Mouse (Mus musculus) cerebellum, postnatal 36 days (tissue): ENCODE results near the gene H2-T23.
A peak's percentile ranks its signal among the peaks of the same experiment; 100 is the strongest.
"Not testable (repeated sequence)": the region's sequence is repeated elsewhere in the genome, so short reads cannot be mapped to it uniquely, and the experiment has no call there.

Experiments used
- DNase-seq, 2 experiments: peaks; one replicate each; pipeline ENCODE4 v3.0.0; 2021 to 2022; ENCODE audit warnings: mixed read lengths in 2 of 2

Gene H2-T23

DNA sequence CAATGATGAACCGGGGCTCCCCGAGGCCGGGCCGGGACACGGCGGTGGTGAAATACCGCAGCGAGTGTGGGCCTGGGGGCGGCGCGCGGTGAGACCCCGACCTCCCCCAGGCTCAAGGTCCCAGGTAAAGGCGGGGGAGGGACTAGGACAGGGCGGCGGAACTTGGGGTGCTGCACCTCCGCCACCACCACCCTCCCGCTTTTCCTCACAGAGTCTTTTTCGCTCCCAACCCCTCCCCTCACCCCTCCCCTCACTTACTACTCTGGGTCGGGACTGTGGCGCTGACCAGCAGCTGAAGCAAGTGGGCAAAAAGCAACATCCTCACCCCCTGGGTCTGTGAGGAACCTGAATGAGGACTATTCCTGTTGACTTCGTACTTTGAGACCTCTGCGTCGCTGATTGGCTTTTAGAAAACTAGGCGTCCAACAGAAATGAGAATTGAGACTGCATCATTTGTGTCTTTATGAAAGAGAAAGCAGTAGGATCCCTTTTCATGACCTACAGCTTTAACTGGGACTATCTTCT lies at the start of gene H2-T23:
Gene H2-T23 (minus strand): TSS at position 505 of the 525 bp plus-strand sequence.
- not testable (repeated sequence) for DNase-seq

DNA sequence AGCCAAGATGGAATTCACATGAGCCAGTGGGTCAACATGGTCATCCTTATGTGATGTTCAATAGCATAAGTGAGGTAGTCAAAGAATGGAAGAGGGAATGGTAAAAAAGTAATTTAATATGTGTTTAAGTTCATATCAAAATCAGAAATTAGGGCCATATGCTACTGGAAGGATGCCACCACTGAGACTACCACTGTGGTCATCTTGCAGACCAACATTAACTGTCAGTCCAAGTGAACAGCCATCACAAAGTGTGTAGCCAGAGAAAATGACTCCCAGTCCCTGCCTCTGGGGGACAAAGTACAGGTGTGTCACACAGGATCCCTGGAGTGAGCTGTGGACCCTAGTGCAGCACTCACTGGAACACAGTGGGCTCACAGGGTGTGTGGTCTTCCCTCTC lies 49.2 kb upstream of the H2-T23 start:
- DNase-seq, result not testable (repeated sequence)

DNA sequence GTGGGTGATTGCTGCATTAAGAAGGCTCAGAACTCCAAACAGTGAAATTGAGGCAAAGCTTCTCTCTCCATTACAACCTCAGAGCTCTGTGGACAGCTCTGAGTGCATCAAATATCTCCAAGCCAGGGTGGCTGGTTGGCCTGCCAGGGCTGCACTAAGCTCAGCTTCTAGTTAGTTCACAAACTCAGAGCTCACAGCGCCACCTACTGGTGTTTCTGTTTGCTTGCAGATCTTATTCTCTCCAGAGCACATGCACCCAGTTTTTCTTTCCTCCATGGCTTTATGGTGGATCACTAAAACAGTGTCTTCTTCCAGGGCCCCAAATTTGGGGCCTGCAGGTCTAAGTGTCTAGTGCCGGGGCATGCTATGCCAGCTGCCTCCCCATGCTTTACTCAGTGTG lies 28.2 kb upstream of the H2-T23 start:
- DNase-seq, result peak; percentile 74

DNA sequence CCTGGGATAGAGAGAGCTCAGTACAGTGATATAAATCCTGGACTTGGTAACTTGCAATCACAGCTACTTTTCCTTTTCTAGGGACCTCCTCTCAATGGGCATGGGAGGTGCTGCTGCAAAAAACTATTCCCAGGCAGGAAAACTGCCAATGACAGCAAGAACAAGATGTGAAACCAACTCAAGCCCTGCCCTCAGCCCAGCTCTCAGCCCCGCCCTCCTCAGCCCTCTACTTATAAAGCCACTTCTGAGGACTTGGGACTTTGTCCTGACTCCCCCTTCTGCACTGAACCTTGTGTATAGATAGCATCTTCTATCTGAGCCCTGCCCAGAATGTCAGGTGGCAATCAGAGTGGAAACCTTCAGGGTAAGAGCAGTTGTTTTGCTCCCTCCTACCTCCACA lies 25.7 kb upstream of the H2-T23 start, which contains the start of gene Gm11127:
Gene Gm11127 (minus strand): TSS at position 10 of the 400 bp plus-strand sequence.
- DNase-seq, result not testable (repeated sequence)

DNA sequence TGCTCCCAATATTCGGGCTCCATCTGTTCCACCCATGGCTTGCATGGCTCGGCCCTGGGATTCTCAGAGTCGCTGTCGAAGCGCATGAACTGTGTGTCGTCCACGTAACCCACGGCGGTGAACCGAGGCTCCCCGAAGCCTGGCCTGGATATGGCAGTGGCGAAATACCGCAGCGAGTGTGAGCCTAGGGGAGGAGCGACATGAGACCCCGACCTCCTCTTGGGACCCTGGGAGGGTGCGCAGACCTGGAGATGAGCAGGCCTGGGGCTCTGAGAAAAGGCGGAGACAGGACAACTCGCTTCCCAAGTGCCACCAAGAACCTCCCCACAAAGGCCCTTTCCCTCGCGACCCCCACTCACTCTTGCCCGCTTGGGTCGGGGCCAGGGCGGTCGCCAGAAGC lies 25.3 kb upstream of the H2-T23 start:
- not testable (repeated sequence) for DNase-seq

DNA sequence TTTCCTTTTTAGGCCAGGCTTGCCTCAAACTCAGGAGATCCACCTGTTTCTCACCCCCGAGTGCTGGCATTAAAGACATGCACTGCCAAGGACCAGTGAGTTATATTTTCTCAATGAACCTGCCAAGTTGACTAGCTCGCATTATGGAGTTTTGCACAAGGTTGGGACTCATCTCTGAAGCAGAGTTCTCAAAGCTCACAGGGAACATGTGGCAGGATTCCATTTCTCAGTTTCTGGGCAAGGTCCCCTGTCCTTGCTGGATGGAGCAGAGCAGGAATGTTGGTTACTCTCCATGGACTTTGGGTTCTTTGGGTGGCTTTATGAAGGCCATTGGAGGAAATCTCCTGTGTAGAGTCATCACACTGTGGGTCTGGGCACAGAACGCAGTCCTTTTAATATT lies 10.6 kb upstream of the H2-T23 start:
- no peak for DNase-seq

DNA sequence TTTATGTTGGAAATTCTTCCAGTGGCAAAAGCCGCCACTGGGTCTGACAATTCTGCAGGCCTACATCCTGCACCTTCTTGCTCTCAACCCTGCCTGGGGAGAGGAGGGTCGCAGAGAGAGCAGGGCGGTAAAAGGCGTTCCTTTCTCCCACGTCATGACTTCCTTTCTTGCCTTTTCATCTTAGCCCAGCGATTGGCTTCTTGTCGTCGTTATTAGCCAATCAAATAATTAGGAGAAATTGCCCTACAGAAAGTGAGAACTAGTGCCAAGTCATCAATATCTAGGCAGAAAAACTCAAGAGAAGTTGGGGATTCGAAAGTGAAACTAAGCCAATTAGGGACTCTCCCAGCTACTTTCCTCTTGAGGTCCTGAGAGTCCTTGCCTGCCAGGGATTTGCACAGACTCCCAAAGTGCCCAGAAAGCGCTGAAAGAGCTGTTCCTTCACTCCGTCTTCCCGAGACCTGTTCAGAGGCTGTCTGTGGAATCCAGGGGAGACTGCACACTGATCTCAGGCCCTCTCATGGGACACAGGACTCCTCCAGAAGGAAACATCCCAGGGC lies 10.0 kb upstream of the H2-T23 start, which contains the start of the genes H2-T22 and Gm6034:
Gene H2-T22 (minus strand): TSS at position 138 of the 560 bp plus-strand sequence.
Gene Gm6034 (plus strand): TSS at position 352 of the 560 bp plus-strand sequence.
- DNase-seq, result peak; percentile 32 to 55

DNA sequence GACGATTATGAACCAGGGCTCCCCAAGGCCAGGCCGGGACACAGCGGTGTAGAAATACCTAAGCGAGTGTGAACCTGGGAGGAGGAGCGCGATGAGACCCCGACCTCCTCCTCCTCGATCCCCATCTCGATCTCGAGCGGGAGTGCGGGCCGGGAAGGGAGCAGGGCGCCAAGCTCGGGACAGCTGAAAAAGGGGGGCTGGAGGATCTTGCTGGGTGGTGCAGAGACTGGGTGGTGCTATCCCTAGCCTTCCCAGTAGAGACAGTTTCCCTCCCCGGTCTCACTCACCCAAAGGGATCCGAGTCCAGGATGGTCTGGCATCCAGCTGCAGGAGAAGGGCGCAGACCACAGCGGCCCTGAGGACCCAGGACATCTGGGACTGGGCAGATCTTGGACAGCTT lies 9.4 kb upstream of the H2-T23 start:
- DNase-seq, result not testable (repeated sequence)

DNA sequence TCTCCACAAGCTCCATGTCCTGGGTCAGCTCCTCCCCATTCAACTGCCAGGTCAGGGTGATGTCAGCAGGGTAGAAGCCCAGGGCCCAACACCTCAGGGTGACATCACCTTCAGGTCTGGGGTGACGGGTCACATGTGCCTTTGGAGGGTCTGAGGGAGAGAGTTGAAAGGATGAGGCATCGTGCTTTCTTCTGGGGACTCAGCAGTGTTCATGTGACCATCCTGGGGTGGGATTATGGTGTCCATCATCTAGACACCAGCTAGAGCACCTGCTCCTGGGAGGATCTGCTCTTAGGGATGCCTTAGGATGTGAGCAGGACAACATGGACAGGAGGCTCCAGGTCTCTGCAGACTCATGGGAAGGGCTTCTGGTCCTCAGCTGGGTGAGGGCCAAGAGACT lies 7.9 kb upstream of the H2-T23 start:
- not testable (repeated sequence) for DNase-seq

DNA sequence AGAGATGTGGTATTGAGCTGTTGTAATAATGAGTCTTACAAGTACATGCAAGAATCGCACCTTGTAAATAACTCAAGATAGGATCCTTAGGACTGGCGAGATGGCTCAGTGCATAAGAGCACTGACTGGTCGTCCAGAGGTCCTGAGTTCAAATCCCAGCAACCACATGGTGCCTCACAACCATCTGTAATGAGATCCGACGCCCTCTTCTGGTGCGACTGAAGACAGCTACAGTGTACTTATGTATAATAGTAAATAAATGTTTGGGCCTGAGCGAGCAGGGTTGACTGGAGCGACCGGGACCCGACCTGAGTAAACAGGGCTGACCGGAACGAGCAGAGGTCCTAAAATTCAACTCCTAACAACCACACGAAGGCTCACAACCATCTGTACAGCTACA lies 3.5 kb upstream of the H2-T23 start:
- DNase-seq, result not testable (repeated sequence)

DNA sequence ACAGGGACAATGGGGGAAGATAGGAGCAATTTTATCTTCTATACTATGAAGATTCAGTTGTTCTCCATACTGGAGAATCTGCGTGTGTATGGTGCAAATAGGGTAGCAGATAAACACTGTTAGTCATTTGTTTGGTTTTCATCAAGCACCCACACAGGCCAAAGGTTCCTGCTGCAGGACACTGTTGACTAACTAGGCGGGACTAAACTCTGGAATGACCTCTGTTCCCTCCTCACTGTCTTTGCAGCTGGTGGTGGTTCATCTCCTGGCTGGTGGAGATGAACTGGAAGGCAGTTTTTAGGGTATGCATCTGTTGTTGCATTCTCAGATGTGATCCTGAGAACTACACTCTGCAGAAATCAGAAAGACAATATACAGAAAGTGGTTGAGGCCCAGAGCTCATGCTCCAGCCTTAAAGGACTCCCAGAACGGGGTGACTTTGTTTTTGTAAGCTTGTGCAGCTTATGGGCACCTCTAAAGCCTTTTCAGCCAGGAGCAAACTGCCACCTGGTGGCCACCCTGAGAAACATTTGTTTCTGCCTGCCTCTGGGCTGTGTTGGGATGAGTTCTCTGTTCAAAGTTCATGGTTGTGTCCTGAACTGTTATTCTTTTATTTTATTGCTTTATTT lies 2.5 kb upstream of the H2-T23 start:
- DNase-seq, result peak; percentile 55 to 60

DNA sequence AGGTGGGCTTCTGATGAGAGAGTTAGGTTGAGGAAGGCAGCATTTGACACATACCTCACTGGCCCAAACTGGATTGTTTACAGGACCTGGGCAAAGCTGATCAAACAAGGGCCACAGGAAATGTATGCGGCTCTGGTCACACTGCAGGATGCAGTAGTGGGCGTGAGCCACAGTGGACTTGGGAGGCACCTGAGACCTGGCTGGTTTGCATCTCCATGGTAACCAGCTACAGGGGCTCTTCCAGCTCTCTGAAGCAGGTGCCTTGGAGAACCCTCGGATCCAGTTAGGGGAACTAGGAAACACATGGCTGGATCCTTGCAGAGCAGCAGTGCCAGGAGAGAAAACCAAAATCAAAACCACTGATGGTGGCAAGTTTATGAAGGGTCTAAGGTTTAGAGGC lies 1.9 kb upstream of the H2-T23 start:
- DNase-seq, result not testable (repeated sequence)

DNA sequence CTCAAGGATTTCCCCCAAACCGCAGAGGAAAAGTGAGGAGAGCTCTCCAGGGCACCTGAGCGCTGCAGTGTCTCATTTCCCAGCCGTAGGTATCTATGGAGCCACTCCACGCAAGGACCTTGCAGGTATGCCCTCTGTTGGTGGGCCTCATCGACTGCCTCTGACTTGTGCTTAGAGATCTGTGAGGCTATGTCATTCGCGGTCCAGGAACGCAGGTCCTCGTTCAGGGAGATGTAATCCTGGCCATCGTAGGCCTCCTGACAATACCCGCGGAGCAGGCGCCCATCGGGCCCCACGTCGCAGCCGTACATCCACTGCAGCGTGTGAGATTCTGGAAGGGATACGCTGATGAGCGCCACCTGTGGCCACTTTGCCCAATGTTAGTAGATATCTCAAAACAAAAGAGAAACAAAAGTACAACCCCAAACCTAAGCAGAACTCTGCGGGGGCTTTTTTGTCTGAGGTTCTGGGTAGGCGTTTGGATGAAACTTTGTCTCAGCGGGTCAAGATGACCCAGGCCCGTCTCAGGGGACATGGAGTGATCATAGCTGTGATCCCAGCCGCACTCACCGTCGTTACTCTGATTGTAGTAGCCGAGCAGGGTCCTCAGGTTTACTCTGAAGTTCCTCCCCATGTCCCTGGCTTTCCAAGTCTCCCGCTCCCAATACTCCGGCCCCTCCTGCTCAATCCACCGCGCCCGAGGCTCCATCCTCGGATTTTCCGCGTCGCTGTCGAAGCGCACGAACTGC lies 898 bp downstream of the H2-T23 start:
- peak; percentile 28 to 38 for DNase-seq

DNA sequence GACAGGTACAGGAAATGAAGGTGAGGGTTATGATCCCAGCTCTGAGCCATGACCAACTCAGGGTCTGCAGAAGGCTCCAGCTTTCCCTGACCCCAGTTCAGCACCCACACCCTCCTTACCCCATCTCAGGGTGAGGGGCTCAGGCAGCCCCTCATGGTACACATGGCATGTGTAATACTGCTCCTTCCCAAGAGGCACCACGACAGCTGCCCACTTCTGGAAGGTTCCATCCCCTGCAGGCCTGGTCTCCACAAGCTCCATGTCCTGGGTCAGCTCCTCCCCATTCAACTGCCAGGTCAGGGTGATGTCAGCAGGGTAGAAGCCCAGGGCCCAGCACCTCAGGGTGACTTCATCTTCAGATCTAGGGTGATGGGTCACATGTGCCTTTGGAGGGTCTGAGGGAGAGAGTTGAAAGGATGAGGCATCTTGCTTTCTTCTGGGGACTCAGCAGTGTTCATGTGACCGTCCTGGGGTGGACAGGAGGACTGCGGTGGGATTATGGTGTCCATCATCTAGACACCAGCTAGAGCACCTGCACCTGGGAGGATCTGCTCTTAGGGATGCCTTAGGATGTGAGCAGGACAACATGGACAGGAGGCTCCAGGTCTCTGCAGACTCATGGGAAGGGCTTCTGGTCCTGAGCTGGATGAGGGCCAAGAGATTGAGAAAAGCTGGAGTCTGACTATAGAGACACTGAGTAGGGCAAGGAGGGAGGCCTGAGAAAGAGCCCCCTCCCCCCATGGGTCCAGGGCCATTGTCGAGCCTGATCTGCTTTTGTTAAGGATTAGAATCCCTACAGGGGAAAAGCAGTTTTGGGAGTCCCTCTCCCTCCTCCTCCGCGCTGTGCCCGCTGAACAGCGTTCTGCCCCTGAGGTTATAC lies 1.7 kb downstream of the H2-T23 start:
- DNase-seq, result not testable (repeated sequence)

DNA sequence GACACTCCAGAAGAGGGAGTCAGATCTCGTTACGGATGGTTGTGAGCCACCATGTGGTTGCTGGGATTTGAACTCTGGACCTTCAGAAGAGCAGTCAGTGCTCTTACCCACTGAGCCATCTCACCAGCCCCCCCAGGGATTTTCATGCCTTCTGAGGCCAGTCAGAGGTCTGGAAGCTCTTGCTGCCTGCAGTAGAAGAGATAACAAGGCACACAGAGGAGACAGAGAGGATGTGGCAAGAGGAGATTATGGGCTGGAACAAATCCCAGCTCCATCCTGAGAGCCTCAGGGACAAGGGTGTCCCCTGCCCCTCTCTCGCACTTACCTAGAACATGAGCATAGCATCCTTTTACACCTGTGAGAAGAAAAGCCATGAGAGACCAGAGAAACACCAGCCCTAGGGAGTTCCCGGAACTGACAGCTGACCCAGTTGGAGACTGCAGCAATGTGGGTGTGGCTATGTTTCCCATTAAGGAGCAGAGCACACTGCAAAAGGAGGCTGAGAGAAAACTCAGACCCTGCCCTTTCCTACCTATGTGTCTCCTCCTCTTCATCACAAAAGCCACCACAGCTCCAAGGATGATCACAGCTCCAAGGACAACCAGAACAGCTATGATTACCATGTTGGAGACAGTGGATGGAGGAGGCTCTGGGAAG lies 2.5 kb downstream of the H2-T23 start:
- not testable (repeated sequence) for DNase-seq

DNA sequence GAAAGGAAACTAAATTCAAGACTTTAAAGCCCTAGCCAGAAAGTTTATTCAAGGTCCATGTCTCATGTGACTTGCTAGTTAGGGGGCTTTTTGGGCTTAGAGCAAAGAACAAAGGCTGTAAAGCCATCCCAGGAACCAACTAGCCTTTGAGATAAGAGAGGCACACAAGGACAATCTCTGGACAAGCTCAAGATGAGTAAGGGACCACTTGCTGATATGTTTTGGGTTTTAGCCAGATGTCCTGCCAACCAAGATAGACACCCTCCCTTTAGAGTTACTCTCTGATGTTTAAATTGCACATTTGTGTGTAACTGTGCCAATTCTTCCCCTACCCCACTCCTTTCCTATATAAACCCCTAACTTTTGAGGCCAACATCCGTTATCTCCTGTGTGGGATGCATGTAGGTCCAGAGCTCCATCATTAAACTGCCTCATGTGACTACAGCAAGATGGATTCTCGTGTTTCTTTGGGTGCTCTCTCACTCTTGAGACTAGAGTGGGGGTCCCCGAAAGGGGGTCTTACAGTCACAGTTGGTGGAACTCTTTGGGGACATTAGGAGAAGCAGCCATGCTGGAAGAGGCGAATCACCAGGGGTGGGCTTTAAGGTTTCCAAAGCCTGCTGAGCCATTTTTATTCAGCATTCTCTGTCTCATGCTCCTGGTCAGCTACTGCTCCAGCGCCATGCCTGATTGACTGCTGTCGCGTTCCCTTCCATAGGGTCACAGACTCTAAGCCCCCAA lies 3.6 kb downstream of the H2-T23 start:
- no peak for DNase-seq

DNA sequence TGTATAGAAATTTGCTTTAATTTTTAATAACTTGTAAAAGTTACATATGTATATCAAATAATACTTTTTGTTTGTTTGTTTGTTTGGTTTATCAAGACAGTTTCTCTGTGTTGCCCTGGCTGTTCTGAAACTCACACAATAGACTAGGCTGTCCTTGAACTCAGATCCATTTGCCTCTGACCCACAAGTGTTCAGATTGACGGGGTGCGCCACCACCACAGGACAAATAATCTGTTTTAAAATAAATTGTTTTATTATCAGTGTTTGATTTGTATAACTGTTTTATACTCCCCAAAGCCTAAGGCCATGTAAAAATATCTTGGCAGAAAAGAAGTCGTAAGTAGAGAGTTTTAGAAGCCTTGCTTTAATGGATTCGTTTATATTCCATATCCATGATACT lies 5.0 kb downstream of the H2-T23 start:
- DNase-seq, result no peak

DNA sequence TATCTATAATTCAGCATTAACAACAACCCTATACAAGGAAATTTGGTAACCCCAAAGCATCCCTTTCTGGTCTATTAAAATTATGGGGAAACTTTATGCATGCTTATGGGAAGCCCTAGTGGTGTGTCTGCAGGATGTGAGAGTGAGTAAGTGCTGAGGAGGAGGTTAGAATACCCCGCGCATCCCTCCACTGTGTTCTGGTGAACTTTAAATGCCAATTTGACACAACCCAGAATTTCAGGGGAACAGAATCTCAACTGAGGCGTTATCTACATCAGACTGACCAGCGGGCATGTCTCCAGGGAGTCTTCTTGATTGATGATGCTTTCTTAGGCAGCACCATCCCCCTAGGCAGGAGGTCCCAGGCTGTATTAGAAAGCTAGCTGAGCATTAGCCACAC lies 6.8 kb downstream of the H2-T23 start:
- DNase-seq, result no peak

DNA sequence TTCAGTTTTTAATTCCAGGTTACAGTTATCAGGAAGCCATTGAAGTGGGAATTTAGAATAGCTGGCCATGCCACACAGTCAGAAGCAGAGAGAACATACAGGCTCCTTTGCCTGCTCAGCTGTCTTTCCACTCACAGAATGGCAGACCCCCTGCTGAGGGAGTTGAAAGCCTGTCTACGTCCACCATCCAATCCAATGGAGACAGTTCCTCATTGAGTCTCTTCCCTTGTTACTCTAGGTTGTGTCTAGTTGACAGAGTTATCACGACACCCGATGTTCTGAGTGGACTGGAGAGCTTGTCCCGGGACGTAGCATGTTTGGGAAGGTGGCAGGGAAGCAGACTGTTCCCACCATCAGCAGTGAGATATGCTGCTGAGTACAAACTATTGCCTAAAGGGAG lies 7.5 kb downstream of the H2-T23 start:
- DNase-seq, result no peak

DNA sequence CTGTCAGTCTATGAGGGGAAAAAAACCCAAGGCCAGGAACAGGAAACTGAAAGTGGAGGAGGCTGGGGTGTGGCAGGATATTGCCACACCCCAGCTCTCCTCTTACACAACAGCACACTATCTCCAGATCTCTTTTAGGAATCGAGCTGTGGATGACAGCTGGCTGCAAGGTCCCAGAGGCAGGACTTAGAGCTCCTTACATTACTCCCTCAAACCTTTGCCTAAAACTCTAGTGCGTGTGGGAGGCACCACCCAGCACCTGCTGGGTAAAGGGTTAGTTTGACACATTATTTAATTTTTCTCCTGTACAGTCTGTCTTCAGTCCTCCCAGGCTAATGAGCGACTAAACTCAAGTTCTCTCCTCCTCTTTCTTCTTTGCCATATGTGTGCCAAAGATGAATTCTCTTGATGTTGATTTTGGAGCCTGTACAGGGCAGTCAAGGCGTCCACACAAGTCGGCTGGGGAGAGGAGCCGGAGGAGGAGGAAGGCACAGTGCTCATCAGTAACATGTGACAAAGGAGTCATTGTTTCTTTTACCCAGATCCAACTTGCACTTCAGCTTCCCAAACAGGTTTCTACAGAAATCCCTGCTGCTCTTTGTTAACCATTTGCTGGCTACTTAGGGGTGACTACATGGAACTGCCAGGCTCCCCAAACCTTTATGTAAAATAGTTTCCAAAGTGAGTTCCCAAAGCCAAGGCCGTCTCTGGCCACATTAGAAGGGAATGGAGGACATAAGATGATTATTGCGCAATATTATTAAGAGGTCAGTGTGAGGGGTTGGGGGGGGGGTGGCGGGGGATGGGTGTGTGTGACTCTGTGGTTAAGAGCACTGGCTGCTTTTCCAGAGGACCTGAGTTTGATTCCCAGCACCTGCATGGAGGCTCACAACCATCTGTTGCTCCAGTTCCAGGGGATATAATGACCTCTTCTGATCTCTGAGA lies 8.7 kb downstream of the H2-T23 start:
- no peak for DNase-seq
